Mouse (Mus musculus) heart, embryonic 12.5 days (tissue): ENCODE measurements around the gene Klf11. TPM values are rescaled to one million over a fixed set of nuclear protein-coding genes. Genes with fewer than 3 reads are reported as not detected.
A peak's percentile ranks its signal among the peaks of the same experiment; 100 is the strongest.

ENCODE experiments used
- ATAC-seq: fragments of 200-750 bp; cut with Nextera tagmentation; 2 replicates; pipeline ENCODE4 v1.8.0; 2017; ENCODE audit warnings: moderate TSS enrichment, moderate library complexity; ENCODE audit not compliant: insufficient number of reproducible peaks, low FRiP score
- H3K27ac ChIP-seq: fragments of 300-500 bp; sonication (generic); 2 replicates; pipeline ENCODE4 v1.5.1; 2016; ENCODE audit warnings: mild to moderate bottlenecking, moderate library complexity; ENCODE audit not compliant: poor library complexity, severe bottlenecking
- H3K27me3 ChIP-seq: fragments of 300-500 bp; sonication (generic); replicated peaks from 2 replicates; pipeline ENCODE4 v1.6.1; 2016; ENCODE audit warnings: mild to moderate bottlenecking, moderate library complexity
- H3K36me3 ChIP-seq: fragments of 300-500 bp; sonication (generic); 2 replicates; pipeline ENCODE4 v1.6.1; 2016; ENCODE audit warnings: mild to moderate bottlenecking, moderate library complexity
- H3K4me1 ChIP-seq: fragments of 300-500 bp; sonication (generic); replicated peaks from 2 replicates; pipeline ENCODE4 v1.6.1; 2016; ENCODE audit warnings: mild to moderate bottlenecking
- H3K4me2 ChIP-seq: fragments of 300-500 bp; sonication (generic); 2 replicates; pipeline ENCODE4 v1.6.1; 2016; ENCODE audit warnings: mild to moderate bottlenecking, moderate library complexity
- H3K4me3 ChIP-seq: fragments of 300-500 bp; sonication (generic); 2 replicates; pipeline ENCODE4 v1.5.1; 2016; ENCODE audit warnings: mild to moderate bottlenecking
- H3K9ac ChIP-seq: fragments of 300-500 bp; sonication (generic); 2 replicates; pipeline ENCODE4 v1.6.1; 2016; ENCODE audit warnings: mild to moderate bottlenecking, moderate library complexity
- H3K9me3 ChIP-seq: fragments of 300-500 bp; sonication (generic); replicated peaks from 2 replicates; pipeline ENCODE4 v1.6.1; 2016; ENCODE audit warnings: mild to moderate bottlenecking, moderate library complexity
- WGBS: fragments of 180-500 bp; shearing (Covaris S2); methylation state at CpG from one replicate; pipeline ENCODE4 v1.1.7; 2016; 5-methylcytosine and 5-hydroxymethylcytosine counted together
- polyA plus RNA-seq: library from polyadenylated mRNA; unstranded; fragments of >200 nt; fragmentation: Nextera tagmentation; extraction: Ambion mirVana; gene quantifications from 2 replicates; pipeline ENCODE4 v1.2.1, GENCODE M21; 2016

Klf11 gene
- polyA plus RNA-seq, 1 experiment from 2014 or later = 20.6 TPM

DNA sequence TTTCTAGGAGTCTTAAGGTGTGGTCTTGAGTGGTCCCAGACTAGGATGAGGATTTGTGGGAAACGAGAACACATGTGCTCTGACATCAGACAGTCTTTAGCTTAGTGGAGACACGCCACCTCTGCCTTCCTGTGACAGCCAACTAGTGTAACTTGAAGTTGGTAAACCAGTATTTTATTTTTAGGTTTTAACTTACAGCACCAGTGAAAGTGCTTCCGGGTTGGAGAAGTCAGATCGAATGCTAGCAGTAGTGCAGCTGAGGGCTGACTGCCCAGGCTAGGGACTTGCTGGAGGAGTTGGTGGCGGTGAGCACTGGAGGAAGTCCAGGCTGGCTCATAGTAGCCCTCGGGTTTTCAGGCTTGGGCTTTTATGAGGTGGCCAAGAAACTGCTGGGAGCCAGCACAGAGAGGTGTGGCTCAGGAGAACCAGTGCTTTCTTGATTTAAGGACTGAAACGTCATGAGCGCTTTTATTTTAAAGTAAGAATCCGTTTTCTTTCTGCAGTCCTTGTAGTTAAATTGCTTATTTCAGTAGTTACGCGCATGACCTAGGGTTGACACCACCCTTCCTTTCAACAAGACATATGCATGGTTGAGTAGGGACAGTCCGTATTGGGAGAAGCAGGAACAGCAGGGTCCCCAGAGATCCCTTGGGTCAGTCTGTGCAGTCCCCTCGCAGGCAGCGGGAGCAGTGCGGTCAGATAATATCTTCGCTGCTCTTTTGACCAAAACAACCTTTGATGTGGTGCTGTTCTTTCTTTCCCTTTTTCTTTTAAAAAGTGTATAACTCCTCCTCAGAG, 3.2 kb downstream of the Klf11 start:
- 85% methylated on average over 16 of the region's 16 CpGs for WGBS
- no peaks in the 10 kb centered on the region for H3K27me3 ChIP-seq
- no peak for ATAC-seq
- H3K9ac ChIP-seq = no peak overlapping the region
- H3K4me3 ChIP-seq = no peak overlapping the region
- H3K4me1 ChIP-seq = peaks cover 58% of the 10 kb centered on the region
- H3K4me2 ChIP-seq = no peak overlapping the region
- H3K27ac ChIP-seq = no peak overlapping the region
- H3K9me3 ChIP-seq = no peaks in the 10 kb centered on the region
- H3K36me3 ChIP-seq = peaks cover 54% of the 10 kb centered on the region

DNA sequence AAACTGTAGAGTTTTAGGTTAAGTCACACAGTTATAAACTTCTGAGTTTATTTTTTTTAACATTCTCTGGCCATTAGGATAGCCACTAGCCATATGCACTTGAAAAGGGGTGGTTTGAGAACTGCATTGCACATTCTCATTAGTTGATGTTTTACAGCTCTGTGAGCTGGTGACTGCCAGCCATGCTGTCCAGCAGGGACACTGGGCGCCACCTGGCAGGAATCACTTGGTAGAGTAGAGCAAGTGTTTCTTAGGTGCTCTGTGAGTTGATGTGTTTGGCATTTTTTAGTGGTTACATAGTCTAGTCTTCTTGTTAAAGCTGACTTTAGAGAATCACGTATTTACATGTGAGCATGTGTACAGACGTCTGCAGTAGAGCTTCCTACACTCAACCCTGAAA, 5.4 kb downstream of the Klf11 start:
- no peak for ATAC-seq
- H3K4me3 ChIP-seq = no peak overlapping the region
- peaks cover 47% of the 10 kb centered on the region for H3K4me1 ChIP-seq
- H3K27me3 ChIP-seq = no peaks in the 10 kb centered on the region
- peaks cover 70% of the 10 kb centered on the region for H3K36me3 ChIP-seq
- H3K4me2 ChIP-seq = no peak overlapping the region
- H3K27ac ChIP-seq = no peak overlapping the region
- no peaks in the 10 kb centered on the region for H3K9me3 ChIP-seq
- 0 out of 2 replicates have a peak overlapping the region, but pooled peaks have one; percentile 11 for H3K9ac ChIP-seq
- 83% methylated on average over 3 of the region's 3 CpGs for WGBS

DNA sequence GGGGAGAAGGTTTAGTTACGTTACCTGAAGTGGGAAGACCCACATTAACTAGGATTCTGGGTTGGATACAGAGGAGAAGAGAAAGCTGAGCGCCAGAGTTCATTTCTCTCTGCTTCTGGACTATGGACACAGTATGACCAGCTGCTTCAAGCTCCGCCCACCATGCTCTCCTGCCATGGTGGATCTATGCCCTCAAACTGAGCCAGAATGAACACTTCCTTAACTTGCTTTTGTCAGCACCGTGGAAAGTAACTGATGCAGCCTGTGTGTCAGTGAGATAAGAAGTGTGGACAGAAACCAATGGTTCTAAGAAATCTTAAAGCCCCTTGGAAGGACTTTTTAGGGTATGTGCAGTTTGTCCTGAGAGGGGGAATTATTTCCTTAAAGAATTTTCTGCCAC, 7.9 kb downstream of the Klf11 start:
- H3K27me3 ChIP-seq = no peaks in the 10 kb centered on the region
- H3K4me3 ChIP-seq = no peak overlapping the region
- no peak overlapping the region for H3K4me2 ChIP-seq
- H3K9me3 ChIP-seq = no peaks in the 10 kb centered on the region
- H3K27ac ChIP-seq = no peak overlapping the region
- peaks cover 29% of the 10 kb centered on the region for H3K4me1 ChIP-seq
- H3K36me3 ChIP-seq = peaks cover 83% of the 10 kb centered on the region
- WGBS = 76% methylated on average over 4 of the region's 4 CpGs
- no peak for ATAC-seq
- H3K9ac ChIP-seq = no peak overlapping the region

GRCm38 (mm10) chr12:24659923-24660322, 8.8 kb downstream of the Klf11 start:
- H3K36me3 ChIP-seq = peaks cover 73% of the 10 kb centered on the region
- no peak overlapping the region for H3K4me3 ChIP-seq

GRCm38 (mm10) chr12:24661100-24661499, 10.0 kb downstream of the Klf11 start:
- Histone ChIP-seq H3K27ac (no peak overlapping the region), H3K27me3 (no peaks in the 10 kb centered on the region), H3K4me1 (peaks cover 25% of the 10 kb centered on the region), H3K4me3 (no peak overlapping the region), H3K36me3 (peaks cover 62% of the 10 kb centered on the region), H3K4me2 (no peak overlapping the region), H3K9ac (no peak overlapping the region), H3K9me3 (no peaks in the 10 kb centered on the region)
- WGBS = 83% methylated on average over 4 of the region's 4 CpGs
- ATAC-seq = no peak

More at GRCm38 (mm10) chr12:24659923-24660322, 8.8 kb downstream of the Klf11 start:
- ATAC-seq = no peak
- 91% methylated on average over 9 of the region's 9 CpGs for WGBS
- Histone ChIP-seq H3K27me3 (no peaks in the 10 kb centered on the region), H3K9me3 (no peaks in the 10 kb centered on the region), H3K27ac (no peak overlapping the region), H3K4me2 (no peak overlapping the region), H3K9ac (no peak overlapping the region), H3K4me1 (peaks cover 26% of the 10 kb centered on the region)

GRCm38 (mm10) chr12:24662131-24662530, 11.1 kb downstream of the Klf11 start:
- WGBS = 79% methylated on average over 5 of the region's 5 CpGs
- no peak for ATAC-seq
- H3K4me1 ChIP-seq = peaks cover 18% of the 10 kb centered on the region
- H3K27ac ChIP-seq = no peak overlapping the region
- no peaks in the 10 kb centered on the region for H3K9me3 ChIP-seq
- H3K4me2 ChIP-seq = no peak overlapping the region
- no peaks in the 10 kb centered on the region for H3K27me3 ChIP-seq
- no peak overlapping the region for H3K4me3 ChIP-seq
- no peak overlapping the region for H3K9ac ChIP-seq
- H3K36me3 ChIP-seq = peaks cover 53% of the 10 kb centered on the region

GRCm38 (mm10) chr12:24680096-24680491, 29.0 kb downstream of the Klf11 start:
- Histone ChIP-seq H3K27ac (no peak overlapping the region), H3K27me3 (peaks cover 44% of the 10 kb centered on the region), H3K9ac (peak overlapping the region; percentile 76), H3K4me1 (peaks cover 25% of the 10 kb centered on the region), H3K4me3 (peak overlapping the region; percentile 53), H3K4me2 (peak overlapping the region; percentile 83), H3K36me3 (no peaks in the 10 kb centered on the region), H3K9me3 (no peaks in the 10 kb centered on the region)
- WGBS = 14% methylated on average over 9 of the region's 9 CpGs
- ATAC-seq = no peak

GRCm38 (mm10) chr12:24680492-24681285, 29.6 kb downstream of the Klf11 start:
- no peaks in the 10 kb centered on the region for H3K9me3 ChIP-seq
- H3K4me2 ChIP-seq = peak overlapping the region; percentile 83
- no peak overlapping the region for H3K27ac ChIP-seq
- no peaks in the 10 kb centered on the region for H3K36me3 ChIP-seq
- ATAC-seq = peak; percentile 42
- H3K4me3 ChIP-seq = peak overlapping the region; percentile 53
- peaks cover 25% of the 10 kb centered on the region for H3K4me1 ChIP-seq
- 2% methylated on average over 58 of the region's 61 CpGs for WGBS
- peaks cover 44% of the 10 kb centered on the region for H3K27me3 ChIP-seq
- H3K9ac ChIP-seq = peak overlapping the region; percentile 76

- Histone ChIP-seq H3K36me3 (no peaks in the 10 kb centered on the region), H3K27ac (no peak within 1 kb of the TSS), H3K9ac (peak within 1 kb of the TSS; percentile 76), H3K4me3 (peak within 1 kb of the TSS; percentile 53), H3K27me3 (peaks cover 51% of the 10 kb centered on the region), H3K4me2 (peak within 1 kb of the TSS; percentile 83), H3K4me1 (peaks cover 25% of the 10 kb centered on the region), H3K9me3 (no peaks in the 10 kb centered on the region)
- ATAC-seq = no peak
- 2% methylated on average over 20 of the region's 20 CpGs for WGBS
Observed at GRCm38 (mm10) chr12:24681286-24682023, 30.4 kb downstream of the Klf11 start, which contains the start of gene Cys1. Gene Cys1, minus strand, starts transcription at chr12:24681813.

DNA sequence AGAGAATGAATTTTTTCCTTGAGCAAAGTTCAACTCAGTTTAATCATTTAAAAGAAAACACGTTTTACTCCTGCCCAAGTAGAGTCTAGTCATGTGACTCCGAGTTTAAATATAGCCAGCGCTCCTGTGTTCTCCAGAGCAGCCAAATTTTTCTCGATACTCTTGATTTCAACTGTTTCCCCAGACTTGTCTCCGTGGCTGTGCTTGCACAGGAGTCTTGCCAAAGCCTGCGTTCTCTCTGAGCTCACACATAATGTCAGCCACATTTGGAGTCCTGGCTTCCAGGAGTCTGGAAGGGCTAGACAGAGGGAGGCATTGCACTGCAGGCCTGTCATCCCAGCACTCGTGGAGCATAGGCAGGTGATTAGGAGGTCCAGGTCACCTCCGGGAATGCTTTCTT, 31.5 kb downstream of the Klf11 start:
- Histone ChIP-seq H3K4me3 (no peak overlapping the region), H3K4me2 (peak overlapping the region; percentile 17; the same call in 1 of the 2 replicates), H3K36me3 (no peaks in the 10 kb centered on the region), H3K4me1 (peaks cover 25% of the 10 kb centered on the region), H3K9me3 (no peaks in the 10 kb centered on the region), H3K27ac (0 out of 2 replicates have a peak overlapping the region, but pooled peaks have one; percentile 4), H3K9ac (no peak overlapping the region), H3K27me3 (peaks cover 59% of the 10 kb centered on the region)
- 40% methylated on average over 8 of the region's 8 CpGs for WGBS
- ATAC-seq = no peak

- Histone ChIP-seq H3K4me3 (no peak overlapping the region), H3K4me1 (peaks cover 25% of the 10 kb centered on the region), H3K36me3 (no peaks in the 10 kb centered on the region), H3K9ac (no peak overlapping the region), H3K4me2 (no peak overlapping the region), H3K27me3 (peaks cover 58% of the 10 kb centered on the region), H3K9me3 (no peaks in the 10 kb centered on the region), H3K27ac (no peak overlapping the region)
- 68% methylated on average over 7 of the region's 7 CpGs for WGBS
- no peak for ATAC-seq
Observed at GRCm38 (mm10) chr12:24683461-24683860, 32.4 kb downstream of the Klf11 start.
